Mouse (Mus musculus): ENCODE measurements around the gene Tcaf1. TPM values are rescaled to one million over a fixed set of nuclear protein-coding genes. Genes with fewer than 3 reads are reported as not detected.

The Tcaf1 gene
- not detected for polyA plus RNA-seq (2017; shearing (Covaris generic))

GRCm38 (mm10) chr6:42709291-42710211 lies at the start of gene Tcaf1:
TSS of gene Tcaf1 (minus strand) at chr6:42710088.

GRCm38 (mm10) chr6:42756104-42756503 lies 46.2 kb upstream of the Tcaf1 start, which contains the start of gene Olfr38:
TSS of gene Olfr38 (plus strand) at chr6:42756404.

GRCm38 (mm10) chr6:42739071-42739470 lies 29.2 kb upstream of the Tcaf1 start, which contains the start of gene Olfr453:
TSS of gene Olfr453 (plus strand) at chr6:42739371.

GRCm38 (mm10) chr6:42644912-42645549 lies 64.9 kb downstream of the Tcaf1 start, which contains the start of gene Tcaf2:
TSS of gene Tcaf2 (minus strand) at chr6:42645254.

Other genes with a start within 250 kb of the Tcaf1 start
- not detected for gene Olfr458, start 244.9 kb downstream of the Tcaf1 start, polyA plus RNA-seq (2017; shearing (Covaris generic))
- gene Olfr457, start 233.8 kb downstream of the Tcaf1 start, polyA plus RNA-seq (2017; shearing (Covaris generic)): not detected
- gene Olfr456, start 222.9 kb downstream of the Tcaf1 start, polyA plus RNA-seq (2017; shearing (Covaris generic)): not detected
- not detected for gene Olfr455, start 162.5 kb downstream of the Tcaf1 start, polyA plus RNA-seq (2017; shearing (Covaris generic))
- not detected for gene Tcaf3, start 112.4 kb downstream of the Tcaf1 start, polyA plus RNA-seq (2017; shearing (Covaris generic))
- gene Tcaf2, start 64.8 kb downstream of the Tcaf1 start, polyA plus RNA-seq (2017; shearing (Covaris generic)): not detected
- not detected for gene Olfr453, start 29.3 kb upstream of the Tcaf1 start, polyA plus RNA-seq (2017; shearing (Covaris generic))
- not detected for gene Olfr38, start 46.3 kb upstream of the Tcaf1 start, polyA plus RNA-seq (2017; shearing (Covaris generic))
- gene Olfr452, start 75.0 kb upstream of the Tcaf1 start, polyA plus RNA-seq (2017; shearing (Covaris generic)): not detected
- gene Olfr450, start 101.9 kb upstream of the Tcaf1 start, polyA plus RNA-seq (2017; shearing (Covaris generic)): not detected
- gene Olfr449, start 124.3 kb upstream of the Tcaf1 start, polyA plus RNA-seq (2017; shearing (Covaris generic)): 0.33 TPM
- not detected for gene Olfr448, start 180.4 kb upstream of the Tcaf1 start, polyA plus RNA-seq (2017; shearing (Covaris generic))
- gene Olfr447, start 198.8 kb upstream of the Tcaf1 start, polyA plus RNA-seq (2017; shearing (Covaris generic)): not detected
- gene Olfr446, start 211.3 kb upstream of the Tcaf1 start, polyA plus RNA-seq (2017; shearing (Covaris generic)): not detected
- gene Olfr444, start 239.0 kb upstream of the Tcaf1 start, polyA plus RNA-seq (2017; shearing (Covaris generic)): not detected